Mouse (Mus musculus) left cerebral cortex, postnatal 36 days (tissue): ENCODE data around the gene Nlrc3. TPM values are rescaled to one million over a fixed set of nuclear protein-coding genes. Genes with fewer than 3 reads are reported as not detected.
A peak's percentile ranks its signal among the peaks of the same experiment; 100 is the strongest.

Experiments used
- DNase-seq, 2 experiments: peaks; one replicate each; pipeline ENCODE4 v3.0.0; 2021 to 2022; ENCODE audit warnings: low spot score in 2 of 2, mixed read lengths in 1 of 2
- intact Hi-C: fragments of 180-260 bp; cut with DNase I; formaldehyde crosslinking; loops from one replicate; pipeline ENCODE4 v1.15.1; 2025
- microRNA-seq: library from miRNA; unstranded; fragments of <30 nt; microRNA quantifications from one replicate; pipeline ENCODE4 v1.2.0, GENCODE M21; 2022
- total RNA-seq, 2 experiments: library from RNA; stranded (reverse); gene quantifications; 2 replicates each; pipeline ENCODE4 v1.2.3; 2021

Nlrc3 gene
- total RNA-seq, 2 experiments from 2014 or later, result 1.1 to 3.5 TPM

GRCm38 (mm10) chr16:3934091-3934490 lies 42.3 kb downstream of the Nlrc3 start:
- no peak for DNase-seq
- intact Hi-C loops, result no loop called here

DNA sequence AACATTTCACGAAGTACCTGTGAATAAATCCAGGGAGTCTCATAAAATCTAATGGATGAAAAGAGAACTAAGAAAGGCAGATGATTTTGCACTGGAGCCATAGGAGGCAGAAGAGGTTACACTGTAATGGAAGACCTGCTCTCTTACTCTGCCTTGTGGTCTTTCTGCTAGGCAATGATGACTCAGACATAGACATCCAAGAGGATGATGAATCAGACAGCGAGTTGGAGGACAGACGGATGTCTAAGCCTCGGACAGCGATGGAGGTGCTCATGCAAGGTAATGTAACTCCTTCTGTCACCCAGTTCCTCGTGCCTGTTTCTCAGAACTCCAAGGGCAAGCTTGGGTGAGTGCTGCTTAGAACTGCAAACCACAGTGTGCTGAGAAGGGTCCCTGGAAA lies 42.9 kb downstream of the Nlrc3 start:
- intact Hi-C loops, result no loop called here

GRCm38 (mm10) chr16:3929151-3929550 lies 47.3 kb downstream of the Nlrc3 start:
- no peak for DNase-seq
- intact Hi-C loops, result no loop called here

More for the DNA sequence above, 42.9 kb downstream of the Nlrc3 start:
- no peak for DNase-seq

- intact Hi-C loops, result no loop called here
- no peak for DNase-seq
Measured at GRCm38 (mm10) chr16:3928582-3928981, 47.9 kb downstream of the Nlrc3 start.

DNA sequence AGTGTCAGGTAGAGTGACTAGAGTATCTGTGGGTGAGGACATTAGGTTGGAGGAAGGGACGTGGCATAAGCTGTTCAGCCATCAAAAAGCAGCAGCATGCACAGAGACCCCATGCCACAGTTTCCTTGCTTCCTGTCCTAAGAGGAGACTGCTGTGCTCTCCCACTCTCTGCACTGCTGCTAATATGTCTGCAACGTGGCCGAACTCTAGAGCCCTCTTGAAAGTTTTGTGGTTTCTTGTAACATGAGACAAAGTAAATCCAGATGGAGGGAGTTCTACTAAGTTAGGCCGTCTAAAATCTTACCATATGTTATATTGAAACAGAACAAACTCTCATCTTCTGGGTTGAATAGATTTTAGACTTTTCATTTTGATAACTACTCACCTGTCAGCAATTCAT lies 52.5 kb downstream of the Nlrc3 start:
- intact Hi-C loops, result no loop called here

DNA sequence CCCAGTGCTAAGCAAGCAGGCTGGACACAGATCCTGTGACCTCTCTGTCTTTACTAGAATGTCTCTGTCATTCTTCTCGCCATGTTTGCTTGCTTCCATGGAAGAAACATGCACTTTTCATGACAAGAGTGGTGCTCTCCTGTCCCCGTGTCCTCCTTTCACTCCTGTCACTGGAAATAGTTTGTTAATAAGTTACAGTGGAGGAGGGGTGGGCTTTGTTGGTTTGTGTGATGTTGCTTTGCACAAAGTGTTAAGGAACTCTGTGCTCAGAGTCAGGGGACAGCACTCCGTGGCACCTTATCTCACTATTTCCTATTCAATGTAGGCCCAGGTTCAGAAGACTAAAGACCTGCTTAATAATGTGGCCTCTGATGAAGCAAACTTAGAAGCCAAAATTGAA lies 52.9 kb downstream of the Nlrc3 start:
- intact Hi-C loops, result no loop called here
- DNase-seq, result no peak

More for the DNA sequence above, 52.5 kb downstream of the Nlrc3 start:
- no peak for DNase-seq

DNA sequence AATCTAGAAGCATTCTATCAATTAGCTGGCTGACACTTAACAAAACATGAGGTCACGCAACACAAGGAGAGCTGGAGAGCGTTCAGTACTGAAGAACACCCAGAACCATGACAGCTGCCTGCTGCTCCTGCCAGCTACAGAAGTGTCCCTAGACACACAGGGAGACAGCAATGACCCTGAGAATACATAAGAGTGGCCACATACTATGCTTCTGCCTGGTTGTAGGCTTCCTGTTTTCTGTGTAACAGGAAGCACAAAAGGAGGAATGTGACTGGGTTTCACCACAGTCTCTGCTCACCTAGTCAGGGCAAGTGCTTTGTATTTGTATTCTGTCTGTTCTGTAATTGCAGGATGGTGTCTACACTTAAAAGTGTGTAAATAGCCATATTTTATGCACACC lies 55.7 kb downstream of the Nlrc3 start:
- no peak for DNase-seq
- intact Hi-C loops, result no loop called here

DNA sequence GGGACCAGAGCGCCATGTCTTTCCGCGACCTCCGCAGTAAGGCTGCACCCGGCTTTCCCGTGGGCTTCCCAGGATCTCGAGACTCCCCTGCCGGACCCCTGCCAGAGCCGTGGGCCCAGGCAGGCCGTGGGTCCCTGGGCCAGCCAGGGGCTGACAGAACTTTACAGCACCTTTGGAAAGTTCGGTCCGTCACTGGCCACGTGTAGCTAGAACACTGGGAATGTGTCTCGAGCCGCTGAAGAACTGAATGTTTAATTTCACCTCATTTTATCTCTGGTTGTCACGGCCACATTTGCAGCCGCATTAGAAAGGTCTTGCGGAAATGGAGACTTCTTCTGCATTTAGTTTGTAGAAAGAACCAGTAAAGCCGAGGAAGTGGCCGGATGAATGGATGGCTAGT lies 67.3 kb downstream of the Nlrc3 start:
- intact Hi-C loops, result no loop called here
- no peak for DNase-seq

GRCm38 (mm10) chr16:3908537-3909111 lies 67.8 kb downstream of the Nlrc3 start, which contains the start of the genes 1700037C18Rik and Cluap1:
Gene 1700037C18Rik (minus strand): TSS chr16:3908689.
Gene Cluap1 (plus strand): TSS chr16:3908801.
- intact Hi-C loops, result no loop called here
- peak; percentile 92 to 95 for DNase-seq

DNA sequence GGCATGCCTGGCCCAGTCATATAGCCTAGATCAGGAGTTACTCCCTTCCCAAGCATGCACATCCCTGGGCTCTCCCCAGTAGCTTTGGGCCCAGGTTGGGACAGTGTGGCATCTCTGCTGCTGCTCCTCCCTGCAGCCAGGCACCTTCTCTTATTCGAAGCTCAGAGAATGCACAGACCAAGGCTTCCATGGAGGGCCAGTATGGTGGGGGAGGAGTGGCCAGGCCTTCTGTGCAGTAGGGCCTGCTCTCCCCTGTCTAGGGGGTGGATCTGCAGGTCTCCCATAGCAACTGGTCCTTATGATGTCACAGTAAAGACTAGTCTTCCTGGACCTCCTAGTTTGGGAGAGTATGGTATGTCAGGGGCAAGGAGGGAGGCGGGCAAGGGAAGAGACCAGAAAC lies 69.0 kb downstream of the Nlrc3 start:
- no peak for DNase-seq
- intact Hi-C loops, result no loop called here

- intact Hi-C loops, result no loop called here
Measured at GRCm38 (mm10) chr16:3896553-3896952, 79.9 kb downstream of the Nlrc3 start.

DNA sequence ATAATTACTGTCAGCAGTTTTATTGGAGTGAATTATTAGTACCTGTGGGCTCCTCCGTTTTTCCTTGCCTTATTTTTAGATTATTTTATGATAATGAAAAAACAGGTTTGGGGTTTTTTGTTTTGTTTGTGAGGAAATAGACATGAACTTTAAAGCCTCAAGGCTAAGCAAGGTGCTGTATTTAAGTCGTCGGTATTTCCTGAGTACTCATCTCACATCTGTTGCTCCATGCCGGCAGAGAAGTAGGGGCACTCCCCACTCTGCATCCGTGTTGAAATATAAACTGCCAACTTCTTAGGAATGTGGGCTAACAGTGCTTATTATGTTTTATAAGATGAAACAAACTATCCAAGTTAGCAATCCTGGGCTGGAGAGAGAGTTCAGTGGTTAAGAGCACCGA lies 80.4 kb downstream of the Nlrc3 start:
- DNase-seq, result no peak
- intact Hi-C loops, result no loop called here

More at GRCm38 (mm10) chr16:3896553-3896952, 79.9 kb downstream of the Nlrc3 start:
- no peak for DNase-seq

DNA sequence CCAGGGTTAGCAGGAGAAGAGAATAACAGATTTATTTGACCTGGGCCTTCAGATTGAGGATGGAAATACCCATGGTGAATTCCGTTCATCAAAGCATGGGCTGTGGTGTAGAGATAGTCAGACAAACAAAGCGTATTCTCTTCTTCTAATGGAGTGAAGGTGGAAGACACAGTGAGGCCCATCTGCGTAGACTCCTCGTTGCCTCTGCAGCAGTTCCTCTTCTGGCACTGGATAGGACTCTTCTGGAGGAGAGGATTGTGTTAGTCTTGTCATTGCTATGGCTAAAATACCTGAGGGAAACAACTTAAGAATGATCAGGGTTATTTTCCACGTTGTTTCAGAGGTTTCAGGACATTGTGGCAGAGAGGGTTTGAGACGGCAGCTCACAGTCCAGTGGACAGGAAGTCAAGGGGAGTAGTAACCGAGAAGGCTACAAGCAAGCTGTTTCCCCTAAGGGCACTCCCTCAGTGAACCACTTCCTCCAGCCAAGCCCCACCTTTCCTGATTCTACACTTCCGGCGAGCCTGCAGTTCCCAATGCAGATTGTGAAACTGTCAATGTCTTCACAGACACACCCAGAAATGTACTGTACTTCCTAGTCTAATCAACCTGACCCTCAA lies 81.1 kb downstream of the Nlrc3 start:
- intact Hi-C loops, result no loop called here
- DNase-seq, result no peak

Small RNA genes within 50 kb of the gene (microRNA-seq; reads per million reads assigned to microRNA genes)
- gene Gm23493, result not detected

Other genes starting within 250 kb of the Nlrc3 start
- 10 to 100 TPM; 14.9 to 18.6 TPM for gene Zfp263, start 232.5 kb downstream of the Nlrc3 start, total RNA-seq
- gene Olfr15, start 145.8 kb downstream of the Nlrc3 start, total RNA-seq, result not detected
- 1 to 10 TPM; 5.2 to 5.3 TPM for gene Zfp174, start 129.4 kb downstream of the Nlrc3 start, total RNA-seq
- gene Naa60, start 104.3 kb downstream of the Nlrc3 start, total RNA-seq, result 100 to 1,000 TPM; 124 TPM
- gene Zfp597, start 92.1 kb downstream of the Nlrc3 start, total RNA-seq, result 10 to 100 TPM; 23.1 to 26.8 TPM
- gene Gm20695, start 92.0 kb downstream of the Nlrc3 start, total RNA-seq, result 1 to 10 TPM in 1 of 2 experiments, not detected in 1; 1.2 TPM
- 10 to 100 TPM; 10.1 to 11.1 TPM for gene 1700037C18Rik, start 67.9 kb downstream of the Nlrc3 start, total RNA-seq
- gene Cluap1, start 67.8 kb downstream of the Nlrc3 start, total RNA-seq, result 10 to 100 TPM; 26.0 to 33.4 TPM
- 10 to 100 TPM; 44.9 to 50.6 TPM for gene Slx4, start 27.1 kb upstream of the Nlrc3 start, total RNA-seq
- gene Dnase1, start 60.3 kb upstream of the Nlrc3 start, total RNA-seq, result not detected
- gene Trap1, start 101.2 kb upstream of the Nlrc3 start, total RNA-seq, result 10 to 100 TPM; 72.1 to 73.1 TPM
- gene Crebbp, start 237.4 kb upstream of the Nlrc3 start, total RNA-seq, result 10 to 100 TPM; 76.3 to 97.8 TPM